Mouse (Mus musculus): Measurements from ENCODE around the gene Rprd1b. TPM values are rescaled to one million over a fixed set of nuclear protein-coding genes. Genes with fewer than 3 reads are reported as not detected.

The Rprd1b gene
- total and polyA plus RNA-seq, 2 experiments from 2014 or later = 13.5 to 24.5 TPM

DNA sequence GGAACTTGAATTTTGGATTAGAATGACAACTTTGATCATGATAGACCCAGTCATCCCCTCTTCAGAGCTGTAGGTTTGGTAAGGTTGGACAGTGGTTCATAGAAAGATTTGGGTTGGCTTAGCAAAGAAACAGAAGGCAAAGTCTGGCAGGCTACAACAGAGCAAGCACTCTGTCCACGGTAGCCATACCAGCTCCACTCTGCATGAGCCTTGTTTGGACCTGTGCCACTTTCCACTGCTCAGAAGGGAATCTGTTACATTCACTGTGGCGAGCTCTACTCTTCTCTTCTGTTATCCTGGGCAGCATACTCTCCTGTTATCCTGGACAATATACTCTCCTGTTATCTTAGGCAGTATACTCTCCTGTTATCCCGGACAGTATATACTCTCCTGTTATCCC lies 29.5 kb upstream of the Rprd1b start:
- DNase-seq (ENCODE audit: low spot score) = peak; percentile 21
- TF ChIP-seq CTCF (IDR thresholded peaks at IDR 0.05; ENCODE audit: low read depth) = no peak
- no peak for TF ChIP-seq EP300 (IDR thresholded peaks at IDR 0.05; ENCODE audit: low read depth)
- Histone ChIP-seq H3K9me3 (replicated peaks; ENCODE audit: control insufficient read depth, low read length) (no peaks in the 10 kb centered on the region), H3K4me1 (ENCODE audit: control insufficient read depth, insufficient read depth) (no peaks in the 10 kb centered on the region), H3K4me3 (ENCODE audit: low read depth, low read length) (no peak overlapping the region), H3K36me3 (replicated peaks; ENCODE audit: control insufficient read depth, insufficient read depth, low read length) (peaks cover 41% of the 10 kb centered on the region), H3K27ac (ENCODE audit: low read depth) (no peak overlapping the region), H3K9ac (replicated peaks; ENCODE audit: low read depth, low read length) (no peak overlapping the region), H3K4me2 (ENCODE audit: low read depth, low read length) (no peak overlapping the region), H3K27me3 (ENCODE audit: control insufficient read depth, insufficient read depth, low read length) (no peaks in the 10 kb centered on the region)
- no peak for ATAC-seq (ENCODE audit: insufficient read depth, low read depth)
- 30% methylated on average over 3 of the region's 3 CpGs for WGBS

DNA sequence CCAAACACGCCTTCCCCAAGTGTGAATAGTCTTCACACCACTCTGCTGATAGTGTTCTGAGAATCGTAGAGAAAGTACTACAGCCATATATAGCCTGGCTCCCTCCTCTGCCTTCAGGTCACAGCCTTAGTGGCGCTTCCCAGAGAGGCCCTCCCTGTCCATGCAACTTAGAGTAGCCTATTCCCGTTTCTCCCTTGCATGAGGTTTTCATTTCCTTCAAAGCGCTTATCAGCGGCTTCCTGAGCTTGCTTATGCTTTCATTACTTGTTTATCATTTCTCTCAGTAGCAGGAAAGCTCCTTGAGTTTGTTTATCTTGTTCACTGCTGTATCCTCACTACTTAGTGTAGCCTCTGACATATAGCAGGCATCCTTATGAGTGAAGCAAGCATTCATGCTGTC lies 23.7 kb upstream of the Rprd1b start:
- TF ChIP-seq CTCF (IDR thresholded peaks at IDR 0.05; ENCODE audit: low read depth) = no peak
- TF ChIP-seq EP300 (IDR thresholded peaks at IDR 0.05; ENCODE audit: low read depth) = no peak
- no peak overlapping the region for H3K4me2 ChIP-seq (ENCODE audit: low read depth, low read length)
- ATAC-seq (ENCODE audit: insufficient read depth, low read depth) (peak; percentile 49; the same call in 1 of the 2 replicates), DNase-seq (ENCODE audit: low spot score) (peak; percentile 36)
- H3K27me3 ChIP-seq (ENCODE audit: control insufficient read depth, insufficient read depth, low read length) = no peaks in the 10 kb centered on the region
- H3K36me3 ChIP-seq (replicated peaks; ENCODE audit: control insufficient read depth, insufficient read depth, low read length) = peaks cover 38% of the 10 kb centered on the region
- no peak overlapping the region for H3K9ac ChIP-seq (replicated peaks; ENCODE audit: low read depth, low read length)
- H3K27ac ChIP-seq (ENCODE audit: low read depth) = no peak overlapping the region
- H3K4me3 ChIP-seq (ENCODE audit: low read depth, low read length) = no peak overlapping the region
- WGBS = 43% methylated on average over 6 of the region's 6 CpGs
- no peaks in the 10 kb centered on the region for H3K9me3 ChIP-seq (replicated peaks; ENCODE audit: control insufficient read depth, low read length)
- peaks cover 9% of the 10 kb centered on the region; the same call in 1 of the 2 replicates for H3K4me1 ChIP-seq (ENCODE audit: control insufficient read depth, insufficient read depth)

DNA sequence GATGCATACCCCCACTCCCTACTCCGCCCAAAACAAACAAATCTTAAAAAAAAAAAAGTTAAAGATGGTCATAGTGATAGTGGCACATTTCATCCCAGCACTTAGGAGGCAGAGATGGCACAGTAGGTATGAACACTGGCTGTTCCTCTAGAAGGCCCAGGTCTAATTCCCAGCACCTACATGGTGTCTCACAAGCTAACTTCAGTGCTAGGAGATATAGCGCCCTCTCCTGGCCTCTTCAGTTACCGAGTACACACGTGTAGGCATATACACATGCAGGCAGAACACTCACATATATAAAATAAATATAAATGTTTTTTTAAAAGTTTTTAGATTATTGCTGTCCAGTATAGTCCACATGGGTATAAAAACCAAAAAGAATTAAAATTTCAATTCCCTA lies 22.7 kb upstream of the Rprd1b start:
- Histone ChIP-seq H3K27ac (ENCODE audit: low read depth) (no peak overlapping the region), H3K27me3 (ENCODE audit: control insufficient read depth, insufficient read depth, low read length) (no peaks in the 10 kb centered on the region), H3K9ac (replicated peaks; ENCODE audit: low read depth, low read length) (no peak overlapping the region), H3K4me3 (ENCODE audit: low read depth, low read length) (no peak overlapping the region), H3K4me2 (ENCODE audit: low read depth, low read length) (no peak overlapping the region), H3K9me3 (replicated peaks; ENCODE audit: control insufficient read depth, low read length) (no peaks in the 10 kb centered on the region), H3K36me3 (replicated peaks; ENCODE audit: control insufficient read depth, insufficient read depth, low read length) (peaks cover 31% of the 10 kb centered on the region), H3K4me1 (ENCODE audit: control insufficient read depth, insufficient read depth) (peaks cover 10% of the 10 kb centered on the region; the same call in 1 of the 2 replicates)
- DNase-seq (ENCODE audit: low spot score) (no peak), ATAC-seq (ENCODE audit: insufficient read depth, low read depth) (no peak)
- TF ChIP-seq EP300 (IDR thresholded peaks at IDR 0.05; ENCODE audit: low read depth) = no peak
- no peak for TF ChIP-seq CTCF (IDR thresholded peaks at IDR 0.05; ENCODE audit: low read depth)
- WGBS = 95% methylated on average over 4 of the region's 4 CpGs

DNA sequence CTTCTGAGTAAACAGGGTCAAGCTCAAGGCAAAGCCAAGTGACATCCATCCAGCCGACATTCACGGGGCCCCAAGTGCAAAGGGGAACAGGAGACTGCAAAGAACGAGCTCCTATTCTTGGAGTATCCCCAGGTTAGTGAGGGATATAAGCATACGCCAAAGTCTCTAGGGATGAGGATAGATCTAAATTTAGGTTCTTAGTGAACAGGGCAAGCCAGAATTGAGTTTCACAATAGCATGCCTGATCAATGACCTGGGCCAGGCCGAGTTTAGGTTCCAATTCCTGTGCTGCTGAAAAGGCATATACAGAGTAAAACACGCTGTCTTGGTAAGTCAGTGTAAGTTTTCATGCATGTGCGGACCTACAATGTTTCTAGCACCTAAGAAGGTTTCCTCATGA lies 18.9 kb upstream of the Rprd1b start:
- Histone ChIP-seq H3K27ac (ENCODE audit: low read depth) (peak overlapping the region; percentile 15; the same call in 1 of the 2 replicates), H3K4me3 (ENCODE audit: low read depth, low read length) (no peak overlapping the region), H3K9me3 (replicated peaks; ENCODE audit: control insufficient read depth, low read length) (no peaks in the 10 kb centered on the region), H3K36me3 (replicated peaks; ENCODE audit: control insufficient read depth, insufficient read depth, low read length) (peaks cover 31% of the 10 kb centered on the region), H3K27me3 (ENCODE audit: control insufficient read depth, insufficient read depth, low read length) (no peaks in the 10 kb centered on the region), H3K9ac (replicated peaks; ENCODE audit: low read depth, low read length) (no peak overlapping the region), H3K4me1 (ENCODE audit: control insufficient read depth, insufficient read depth) (peaks cover 10% of the 10 kb centered on the region; the same call in 1 of the 2 replicates), H3K4me2 (ENCODE audit: low read depth, low read length) (no peak overlapping the region)
- no peak for TF ChIP-seq EP300 (IDR thresholded peaks at IDR 0.05; ENCODE audit: low read depth)
- no peak for TF ChIP-seq CTCF (IDR thresholded peaks at IDR 0.05; ENCODE audit: low read depth)
- 49% methylated on average over 7 of the region's 7 CpGs for WGBS
- no peak for DNase-seq (ENCODE audit: low spot score)
- peak; percentile 53; the same call in 1 of the 2 replicates for ATAC-seq (ENCODE audit: insufficient read depth, low read depth)

DNA sequence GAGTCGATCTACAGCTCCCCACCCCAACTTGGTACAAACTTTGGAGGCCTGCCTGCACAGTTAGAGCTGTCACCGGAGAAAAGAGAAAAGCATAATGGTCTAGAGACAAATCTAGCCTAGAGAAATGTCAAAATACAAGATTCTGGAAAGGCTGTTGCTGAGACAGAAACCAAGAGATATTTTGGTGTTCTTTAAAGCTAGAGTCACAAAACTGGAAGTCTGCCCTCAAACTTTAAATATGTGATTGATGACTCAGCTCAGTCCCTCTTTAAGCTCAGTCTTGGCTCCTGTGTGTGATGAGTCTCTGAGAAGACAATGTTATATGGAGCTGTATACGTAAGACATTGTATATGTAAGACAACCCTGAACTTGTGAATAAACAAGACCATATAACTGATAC lies 15.7 kb upstream of the Rprd1b start:
- Histone ChIP-seq H3K4me3 (ENCODE audit: low read depth, low read length) (no peak overlapping the region), H3K9me3 (replicated peaks; ENCODE audit: control insufficient read depth, low read length) (no peaks in the 10 kb centered on the region), H3K4me1 (ENCODE audit: control insufficient read depth, insufficient read depth) (peaks cover 10% of the 10 kb centered on the region; the same call in 1 of the 2 replicates), H3K9ac (replicated peaks; ENCODE audit: low read depth, low read length) (no peak overlapping the region), H3K36me3 (replicated peaks; ENCODE audit: control insufficient read depth, insufficient read depth, low read length) (peaks cover 9% of the 10 kb centered on the region), H3K4me2 (ENCODE audit: low read depth, low read length) (no peak overlapping the region), H3K27me3 (ENCODE audit: control insufficient read depth, insufficient read depth, low read length) (no peaks in the 10 kb centered on the region), H3K27ac (ENCODE audit: low read depth) (no peak overlapping the region)
- no peak for ATAC-seq (ENCODE audit: insufficient read depth, low read depth)
- no peak for TF ChIP-seq CTCF (IDR thresholded peaks at IDR 0.05; ENCODE audit: low read depth)
- no peak for TF ChIP-seq EP300 (IDR thresholded peaks at IDR 0.05; ENCODE audit: low read depth)
- no peak for DNase-seq (ENCODE audit: low spot score)
- 86% methylated on average over 3 of the region's 3 CpGs for WGBS

DNA sequence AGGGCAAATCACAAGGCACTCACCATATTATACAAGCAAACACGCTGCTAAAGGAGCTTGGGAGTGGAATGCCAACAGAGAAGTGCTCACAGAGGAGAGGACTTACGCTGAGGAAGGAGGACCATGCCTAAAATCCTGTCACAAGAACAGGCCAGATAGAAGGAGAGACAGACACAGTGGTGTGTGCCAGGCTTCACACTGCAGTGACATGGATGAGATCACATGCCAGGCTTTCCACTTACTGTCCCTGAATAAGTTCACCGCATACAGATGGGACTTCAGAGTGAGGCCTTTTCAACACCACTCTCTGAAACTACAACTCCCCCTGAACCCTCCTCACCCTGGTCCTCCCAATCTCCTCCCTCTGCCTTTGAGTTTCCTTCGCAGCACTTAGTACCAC lies 11.0 kb upstream of the Rprd1b start:
- Histone ChIP-seq H3K27me3 (ENCODE audit: control insufficient read depth, insufficient read depth, low read length) (no peaks in the 10 kb centered on the region), H3K36me3 (replicated peaks; ENCODE audit: control insufficient read depth, insufficient read depth, low read length) (no peaks in the 10 kb centered on the region), H3K4me3 (ENCODE audit: low read depth, low read length) (no peak overlapping the region), H3K9me3 (replicated peaks; ENCODE audit: control insufficient read depth, low read length) (no peaks in the 10 kb centered on the region), H3K4me2 (ENCODE audit: low read depth, low read length) (no peak overlapping the region), H3K4me1 (ENCODE audit: control insufficient read depth, insufficient read depth) (no peaks in the 10 kb centered on the region), H3K9ac (replicated peaks; ENCODE audit: low read depth, low read length) (no peak overlapping the region), H3K27ac (ENCODE audit: low read depth) (no peak overlapping the region)
- DNase-seq (ENCODE audit: low spot score) (no peak), ATAC-seq (ENCODE audit: insufficient read depth, low read depth) (peak; percentile 49; the same call in 1 of the 2 replicates)
- TF ChIP-seq CTCF (IDR thresholded peaks at IDR 0.05; ENCODE audit: low read depth) = no peak
- TF ChIP-seq EP300 (IDR thresholded peaks at IDR 0.05; ENCODE audit: low read depth) = no peak
- WGBS = 60% methylated on average over 4 of the region's 4 CpGs
